Mouse (Mus musculus): ENCODE results near the gene Celsr1.

- TF ChIP-seq EP300 (IDR thresholded peaks at IDR 0.05; ENCODE audit: low read length) (no peak), RAD21 (IDR thresholded peaks at IDR 0.05; ENCODE audit: low read depth, low read length) (no peak), NELFE (IDR thresholded peaks at IDR 0.05; ENCODE audit: low read depth, low read length) (no peak), POLR2AphosphoS2 (IDR thresholded peaks at IDR 0.05; ENCODE audit: low read depth, low read length) (no peak), E2F4 (IDR thresholded peaks at IDR 0.05; ENCODE audit: insufficient replicate concordance, low read depth, low read length) (no peak), HCFC1 (IDR thresholded peaks at IDR 0.05; ENCODE audit: low read depth, low read length) (no peak), MAZ (IDR thresholded peaks at IDR 0.05; ENCODE audit: low read depth, low read length) (no peak), CHD2 (IDR thresholded peaks at IDR 0.05; ENCODE audit: low read length) (no peak), CTCF (conservative IDR thresholded peaks at IDR 0.05 in 1 of 2, IDR thresholded peaks at IDR 0.05 in 1 of 2; ENCODE audit: low read depth in 2 of 2, low read length in 2 of 2) (no peak), MXI1 (IDR thresholded peaks at IDR 0.05; ENCODE audit: low read depth, low read length) (no peak), CHD1 (IDR thresholded peaks at IDR 0.05; ENCODE audit: low read depth, low read length) (no peak), USF2 (conservative IDR thresholded peaks at IDR 0.05; ENCODE audit: low read depth, low read length) (no peak), RCOR1 (conservative IDR thresholded peaks at IDR 0.05; ENCODE audit: low read depth, low read length) (no peak)
Observed at GRCm38 (mm10) chr15:85991453-85992124, 42.0 kb downstream of the Celsr1 start.
